Mouse (Mus musculus): ENCODE measurements around the gene Gng2. TPM values are rescaled to one million over a fixed set of nuclear protein-coding genes. Genes with fewer than 3 reads are reported as not detected.

Gene Gng2
- polyA plus RNA-seq, 1 experiment from 2014 or later: 480 TPM

DNA sequence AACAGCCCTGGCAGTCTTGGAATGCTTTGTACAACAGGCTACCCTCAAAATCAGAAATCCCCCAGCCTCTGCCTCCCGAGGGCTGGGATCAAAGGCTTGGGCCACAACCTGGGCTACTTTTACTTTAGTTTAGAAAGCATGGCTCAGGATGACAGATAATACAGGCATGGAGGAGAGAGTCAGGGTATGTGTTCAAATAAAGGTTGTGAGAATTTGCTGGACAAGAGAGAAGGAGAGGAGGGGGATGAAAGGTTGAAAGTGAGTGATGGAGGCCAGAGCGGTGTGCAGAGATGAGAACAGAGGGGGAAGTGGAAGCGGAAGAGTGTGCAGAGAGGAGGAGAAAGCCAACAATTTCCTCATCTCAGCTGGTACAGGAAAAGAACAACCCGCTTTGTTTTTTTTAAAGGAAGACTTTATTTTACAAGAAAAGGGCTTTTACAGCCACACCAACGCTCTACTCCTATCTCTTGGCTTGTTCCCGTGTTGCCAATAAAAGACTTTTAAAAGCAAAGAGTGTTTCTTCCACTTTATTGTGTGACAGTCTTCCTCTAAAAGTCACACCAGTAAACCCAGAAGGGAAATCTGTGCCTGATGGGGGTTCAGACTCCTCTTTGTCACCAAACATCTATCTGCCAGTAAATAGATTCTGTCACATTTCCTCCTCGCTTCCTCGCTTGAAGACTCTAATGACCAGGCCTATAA lies 8.6 kb upstream of the Gng2 start:
- no peaks in the 10 kb centered on the region for H3K27me3 ChIP-seq (ENCODE audit: control insufficient read depth, insufficient read depth, low read depth, low read length)
- H3K9me3 ChIP-seq (replicated peaks; ENCODE audit: control insufficient read depth, low read length, poor library complexity, severe bottlenecking): no peaks in the 10 kb centered on the region
- H3K36me3 ChIP-seq (ENCODE audit: control insufficient read depth, insufficient read depth, low read length): no peaks in the 10 kb centered on the region
- H3K4me1 ChIP-seq (ENCODE audit: control insufficient read depth, insufficient read depth, low read length): peaks cover 35% of the 10 kb centered on the region
- H3K9ac ChIP-seq (ENCODE audit: low read depth, low read length): peak overlapping the region; percentile 56
- H3K4me3 ChIP-seq (ENCODE audit: low read depth, low read length): peak overlapping the region; percentile 26; the same call in 1 of the 2 replicates
- H3K27ac ChIP-seq (ENCODE audit: low read length): peak overlapping the region; percentile 99
- peak overlapping the region; percentile 55 for H3K4me2 ChIP-seq (ENCODE audit: low read length)
- 0 out of 2 replicates have a peak, but pooled peaks have one; percentile 23 for ATAC-seq
- 22% methylated on average over 8 of the region's 8 CpGs for WGBS

GRCm38 (mm10) chr14:19985107-19985911 lies 7.9 kb upstream of the Gng2 start:
- peak overlapping the region; percentile 38; the same call in 1 of the 2 replicates for H3K9ac ChIP-seq (ENCODE audit: low read depth, low read length)
- peak; percentile 32 for ATAC-seq
- WGBS: 5% methylated on average over 13 of the region's 13 CpGs

DNA sequence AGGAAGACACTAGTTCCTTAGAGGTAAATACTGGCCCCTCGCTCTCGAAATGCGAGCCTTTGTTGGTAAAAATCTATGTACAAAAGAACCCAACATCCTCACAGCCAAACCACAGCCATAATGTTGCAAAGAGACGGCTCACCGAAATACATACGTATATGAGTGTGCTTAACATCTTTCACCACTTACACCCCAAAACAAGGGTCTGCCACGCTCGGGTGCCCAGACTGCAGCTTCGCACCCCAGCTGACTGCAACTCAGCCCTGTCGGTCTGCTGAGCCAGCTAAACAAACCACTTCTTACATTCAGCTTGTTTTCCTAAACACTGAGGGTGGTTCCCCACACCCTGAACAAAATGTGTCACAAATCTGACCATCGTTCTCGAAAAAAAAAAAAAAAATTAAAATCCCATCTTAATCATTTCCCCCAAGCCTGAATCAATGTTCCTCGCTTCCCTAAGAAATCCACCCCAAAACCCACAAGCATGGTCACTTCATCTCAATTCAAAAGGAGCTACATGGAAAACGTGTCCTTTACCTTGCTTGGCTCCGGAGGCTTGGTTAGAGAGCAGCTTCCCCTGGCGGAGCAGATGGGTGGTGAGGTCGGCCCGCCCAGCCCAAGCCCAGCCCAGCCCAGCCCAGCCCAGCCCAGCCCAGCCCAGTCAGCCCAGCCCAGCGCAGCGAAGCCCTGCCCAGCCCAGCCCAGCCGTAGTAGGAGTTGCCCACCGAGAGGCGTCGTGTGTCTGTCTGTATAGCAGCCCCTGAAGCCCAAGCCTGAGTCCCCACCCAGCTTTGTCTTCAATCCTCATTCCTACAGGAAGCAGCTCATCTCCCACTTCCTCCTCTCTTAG lies 781 bp downstream of the Gng2 start:
- H3K4me1 ChIP-seq (ENCODE audit: control insufficient read depth, insufficient read depth, low read length): peaks cover 38% of the 10 kb centered on the region
- H3K9ac ChIP-seq (ENCODE audit: low read depth, low read length): peak overlapping the region; percentile 90
- peak; percentile 96 for ATAC-seq
- no peaks in the 10 kb centered on the region for H3K9me3 ChIP-seq (replicated peaks; ENCODE audit: control insufficient read depth, low read length, poor library complexity, severe bottlenecking)
- peak overlapping the region; percentile 59 for H3K4me2 ChIP-seq (ENCODE audit: low read length)
- H3K36me3 ChIP-seq (ENCODE audit: control insufficient read depth, insufficient read depth, low read length): no peaks in the 10 kb centered on the region
- under 1% methylated on average over 24 of the region's 24 CpGs for WGBS
- no peaks in the 10 kb centered on the region for H3K27me3 ChIP-seq (ENCODE audit: control insufficient read depth, insufficient read depth, low read depth, low read length)
- peak overlapping the region; percentile 96 for H3K27ac ChIP-seq (ENCODE audit: low read length)
- peak overlapping the region; percentile 70 for H3K4me3 ChIP-seq (ENCODE audit: low read depth, low read length)

More at GRCm38 (mm10) chr14:19985107-19985911, 7.9 kb upstream of the Gng2 start:
- Histone ChIP-seq H3K4me3 (ENCODE audit: low read depth, low read length) (no peak overlapping the region), H3K27ac (ENCODE audit: low read length) (peak overlapping the region; percentile 99), H3K4me1 (ENCODE audit: control insufficient read depth, insufficient read depth, low read length) (peaks cover 35% of the 10 kb centered on the region), H3K4me2 (ENCODE audit: low read length) (peak overlapping the region; percentile 16), H3K27me3 (ENCODE audit: control insufficient read depth, insufficient read depth, low read depth, low read length) (no peaks in the 10 kb centered on the region), H3K9me3 (replicated peaks; ENCODE audit: control insufficient read depth, low read length, poor library complexity, severe bottlenecking) (no peaks in the 10 kb centered on the region), H3K36me3 (ENCODE audit: control insufficient read depth, insufficient read depth, low read length) (no peaks in the 10 kb centered on the region)

GRCm38 (mm10) chr14:19974978-19975493 lies 2.4 kb downstream of the Gng2 start:
- peak; percentile 27 for ATAC-seq

GRCm38 (mm10) chr14:19974429-19974828 lies 3.0 kb downstream of the Gng2 start:
- Histone ChIP-seq H3K4me2 (ENCODE audit: low read length) (peak overlapping the region; percentile 81), H3K4me1 (ENCODE audit: control insufficient read depth, insufficient read depth, low read length) (peaks cover 55% of the 10 kb centered on the region), H3K36me3 (ENCODE audit: control insufficient read depth, insufficient read depth, low read length) (no peaks in the 10 kb centered on the region), H3K4me3 (ENCODE audit: low read depth, low read length) (peak overlapping the region; percentile 63), H3K27me3 (ENCODE audit: control insufficient read depth, insufficient read depth, low read depth, low read length) (no peaks in the 10 kb centered on the region), H3K9ac (ENCODE audit: low read depth, low read length) (peak overlapping the region; percentile 76), H3K27ac (ENCODE audit: low read length) (peak overlapping the region; percentile 92), H3K9me3 (replicated peaks; ENCODE audit: control insufficient read depth, low read length, poor library complexity, severe bottlenecking) (no peaks in the 10 kb centered on the region)
- no peak for ATAC-seq
- 61% methylated on average over 5 of the region's 5 CpGs for WGBS

More at GRCm38 (mm10) chr14:19974978-19975493, 2.4 kb downstream of the Gng2 start:
- H3K9me3 ChIP-seq (replicated peaks; ENCODE audit: control insufficient read depth, low read length, poor library complexity, severe bottlenecking): no peaks in the 10 kb centered on the region
- peak overlapping the region; percentile 92 for H3K27ac ChIP-seq (ENCODE audit: low read length)
- H3K9ac ChIP-seq (ENCODE audit: low read depth, low read length): peak overlapping the region; percentile 76
- WGBS: 4% methylated on average over 11 of the region's 11 CpGs
- H3K4me2 ChIP-seq (ENCODE audit: low read length): peak overlapping the region; percentile 81
- peak overlapping the region; percentile 63 for H3K4me3 ChIP-seq (ENCODE audit: low read depth, low read length)
- peaks cover 52% of the 10 kb centered on the region for H3K4me1 ChIP-seq (ENCODE audit: control insufficient read depth, insufficient read depth, low read length)
- H3K36me3 ChIP-seq (ENCODE audit: control insufficient read depth, insufficient read depth, low read length): no peaks in the 10 kb centered on the region
- H3K27me3 ChIP-seq (ENCODE audit: control insufficient read depth, insufficient read depth, low read depth, low read length): no peaks in the 10 kb centered on the region

GRCm38 (mm10) chr14:19972316-19973029 lies 5.0 kb downstream of the Gng2 start:
- Histone ChIP-seq H3K4me3 (ENCODE audit: low read depth, low read length) (no peak overlapping the region), H3K4me1 (ENCODE audit: control insufficient read depth, insufficient read depth, low read length) (peaks cover 58% of the 10 kb centered on the region), H3K36me3 (ENCODE audit: control insufficient read depth, insufficient read depth, low read length) (no peaks in the 10 kb centered on the region), H3K27me3 (ENCODE audit: control insufficient read depth, insufficient read depth, low read depth, low read length) (no peaks in the 10 kb centered on the region), H3K4me2 (ENCODE audit: low read length) (no peak overlapping the region), H3K9me3 (replicated peaks; ENCODE audit: control insufficient read depth, low read length, poor library complexity, severe bottlenecking) (no peaks in the 10 kb centered on the region), H3K27ac (ENCODE audit: low read length) (no peak overlapping the region), H3K9ac (ENCODE audit: low read depth, low read length) (no peak overlapping the region)
- ATAC-seq: no peak
- WGBS: 72% methylated on average over 13 of the region's 13 CpGs

GRCm38 (mm10) chr14:19970845-19971244 lies 6.6 kb downstream of the Gng2 start:
- Histone ChIP-seq H3K9me3 (replicated peaks; ENCODE audit: control insufficient read depth, low read length, poor library complexity, severe bottlenecking) (no peaks in the 10 kb centered on the region), H3K4me1 (ENCODE audit: control insufficient read depth, insufficient read depth, low read length) (peaks cover 63% of the 10 kb centered on the region), H3K36me3 (ENCODE audit: control insufficient read depth, insufficient read depth, low read length) (no peaks in the 10 kb centered on the region), H3K4me2 (ENCODE audit: low read length) (peak overlapping the region; percentile 19; the same call in 1 of the 2 replicates), H3K9ac (ENCODE audit: low read depth, low read length) (no peak overlapping the region), H3K27ac (ENCODE audit: low read length) (0 out of 2 replicates have a peak overlapping the region, but pooled peaks have one; percentile 18), H3K27me3 (ENCODE audit: control insufficient read depth, insufficient read depth, low read depth, low read length) (no peaks in the 10 kb centered on the region), H3K4me3 (ENCODE audit: low read depth, low read length) (no peak overlapping the region)
- ATAC-seq: no peak
- WGBS: 52% methylated on average over 3 of the region's 3 CpGs
